Comparison of ENCODE assay signal across 8 mouse cellular contexts in genomic region chr9:114690119-114690601, GRCm38 (mm10). TPM values are rescaled to one million over a fixed set of nuclear protein-coding genes. Genes with fewer than 3 reads are reported as not detected.
DNase-seq lines count a peak whose midpoint lies in the region; ATAC-seq and TF ChIP-seq lines count a peak whose summit lies in the region.

No protein-coding gene starts in this region.

- no peaks in the 10 kb centered on the region for H3K27me3 ChIP-seq in E14TG2a.4 (ENCODE audit: insufficient read depth, low read length)
- no peaks in the 10 kb centered on the region for H3K27me3 ChIP-seq in forebrain, embryonic 14.5 days (replicated peaks; ENCODE audit: control insufficient read depth, insufficient read depth, low read length)
- H3K27me3 ChIP-seq in liver, embryonic 13.5 days, result no peaks in the 10 kb centered on the region

- no peak for TF ChIP-seq CTCF in E14TG2a.4 (conservative IDR thresholded peaks at IDR 0.05; ENCODE audit: low read length)

- DNase-seq in R1 (ENCODE audit: low read depth, low spot score), result peak; percentile 93
- no peak for DNase-seq in forebrain, embryonic 14.5 days (ENCODE audit: low spot score)
- DNase-seq in liver, embryonic 13.5 days, result no peak
- peak; percentile 18 for DNase-seq in neural tube, embryonic 10.5 days (ENCODE audit: extremely low spot score, low spot score)
- no peak for DNase-seq in layer of hippocampus, adult 9-11 months
- no peak for DNase-seq in thymus, adult 18-20 months
- DNase-seq in right cerebral cortex, postnatal 10 days (ENCODE audit: low spot score in 2 of 2), result no peak

- H3K4me1 ChIP-seq in E14TG2a.4 (replicated peaks; ENCODE audit: low read depth, low read length), result peaks cover 68% of the 10 kb centered on the region
- peaks cover 19% of the 10 kb centered on the region for H3K4me1 ChIP-seq in forebrain, embryonic 14.5 days (ENCODE audit: control insufficient read depth, insufficient read depth, low read length)
- peaks cover 32% of the 10 kb centered on the region for H3K4me1 ChIP-seq in liver, embryonic 13.5 days (replicated peaks)

- H3K27ac ChIP-seq in forebrain, embryonic 14.5 days (ENCODE audit: low read depth, low read length), result no peak overlapping the region
- no peak overlapping the region for H3K27ac ChIP-seq in liver, embryonic 13.5 days

- no peak for ATAC-seq in forebrain, embryonic 14.5 days
- no peak for ATAC-seq in liver, embryonic 13.5 days (ENCODE audit: low read depth)

- WGBS in forebrain, embryonic 14.5 days, result 12% methylated on average over 10 of the region's 10 CpGs
- WGBS in liver, embryonic 13.5 days (ENCODE audit: insufficient replicate concordance), result 21% methylated on average over 10 of the region's 10 CpGs

- H3K4me2 ChIP-seq in forebrain, embryonic 14.5 days (ENCODE audit: low read length), result peak overlapping the region; percentile 75
- H3K4me2 ChIP-seq in liver, embryonic 13.5 days, result peak overlapping the region; percentile 96

- H3K4me3 ChIP-seq in E14TG2a.4 (replicated peaks; ENCODE audit: low read length), result peak overlapping the region; percentile 99
- H3K4me3 ChIP-seq in forebrain, embryonic 14.5 days (ENCODE audit: low read depth, low read length), result peak overlapping the region; percentile 99
- H3K4me3 ChIP-seq in liver, embryonic 13.5 days (replicated peaks), result peak overlapping the region; percentile 79

- H3K9me3 ChIP-seq in E14TG2a.4 (ENCODE audit: low read length), result no peaks in the 10 kb centered on the region
- no peaks in the 10 kb centered on the region for H3K9me3 ChIP-seq in forebrain, embryonic 14.5 days (replicated peaks; ENCODE audit: control insufficient read depth, low read length)
- no peaks in the 10 kb centered on the region for H3K9me3 ChIP-seq in liver, embryonic 13.5 days (replicated peaks)

- H3K36me3 ChIP-seq in E14TG2a.4 (ENCODE audit: insufficient read depth, low read length), result peaks cover 44% of the 10 kb centered on the region
- H3K36me3 ChIP-seq in forebrain, embryonic 14.5 days (ENCODE audit: control insufficient read depth, insufficient read depth, low read length), result peaks cover 35% of the 10 kb centered on the region
- peaks cover 27% of the 10 kb centered on the region for H3K36me3 ChIP-seq in liver, embryonic 13.5 days

- H3K9ac ChIP-seq in forebrain, embryonic 14.5 days (ENCODE audit: low read length), result peak overlapping the region; percentile 95
- peak overlapping the region; percentile 86 for H3K9ac ChIP-seq in liver, embryonic 13.5 days

RNA-seq across cellular contexts. Expression of gene Dync1li1, which starts 1.6 kb away (rescaled TPM):
- polyA plus RNA-seq in forebrain, embryonic 14.5 days (2014; fragmentation: Nextera tagmentation; extraction: Ambion mirVana), result 66.8 and 71.7 TPM in 2 replicates
- 23.2 and 24.9 TPM in 2 replicates for polyA plus RNA-seq in liver, embryonic 13.5 days (2015; fragmentation: Nextera tagmentation; extraction: Ambion mirVana)

RNA-seq across cellular contexts. Expression of gene Cmtm6, which starts 40.8 kb away (rescaled TPM):
- 23.9 and 26.1 TPM in 2 replicates for polyA plus RNA-seq in forebrain, embryonic 14.5 days (2014; fragmentation: Nextera tagmentation; extraction: Ambion mirVana)
- 21.9 and 27.0 TPM in 2 replicates for polyA plus RNA-seq in liver, embryonic 13.5 days (2015; fragmentation: Nextera tagmentation; extraction: Ambion mirVana)

RNA-seq across cellular contexts. Expression of gene Cnot10, which starts 50.2 kb away (rescaled TPM):
- polyA plus RNA-seq in forebrain, embryonic 14.5 days (2014; fragmentation: Nextera tagmentation; extraction: Ambion mirVana), result 54.6 and 55.1 TPM in 2 replicates
- 26.9 and 32.5 TPM in 2 replicates for polyA plus RNA-seq in liver, embryonic 13.5 days (2015; fragmentation: Nextera tagmentation; extraction: Ambion mirVana)

Comparison
In these comparisons a context has a peak if more than half of its experiments do, and no peak if none do; other contexts are left out.
1. DNase-seq: peak in R1 (single experiment) and neural tube, embryonic 10.5 days (single experiment); none in forebrain, embryonic 14.5 days (single experiment), liver, embryonic 13.5 days (single experiment), layer of hippocampus, adult 9-11 months (single experiment), thymus, adult 18-20 months (0 of 2) and right cerebral cortex, postnatal 10 days (0 of 2).
2. Peak in every context shown above with its lines, with median percentiles within 50 percentile points of each other: H3K4me3 ChIP-seq.